ENCODE assay signal across 24 mouse cellular contexts in the genomic region with DNA sequence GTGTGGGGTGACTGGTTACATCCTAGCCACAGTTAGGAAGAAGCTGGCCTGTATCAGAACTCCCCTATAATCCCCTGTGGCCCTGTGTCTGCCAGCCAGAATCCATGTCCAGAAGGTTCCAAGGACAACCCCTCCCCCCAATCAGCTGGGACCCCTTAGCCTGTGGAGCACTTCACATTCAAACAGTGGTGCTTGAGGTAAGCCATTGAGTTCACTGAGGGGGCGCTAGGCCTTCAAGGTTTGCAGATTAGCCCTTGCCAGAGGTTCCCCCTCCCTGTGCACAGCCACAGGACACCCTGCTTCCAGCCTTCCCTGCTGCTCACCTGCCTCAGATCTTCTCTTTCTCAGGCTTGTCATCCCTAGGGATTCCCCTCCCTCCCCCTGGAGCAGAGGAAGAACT. TPM values are rescaled to one million over a fixed set of nuclear protein-coding genes. Genes with fewer than 3 reads are reported as not detected.
A peak's percentile ranks its signal among the peaks of the same experiment; 100 is the strongest.
DNase-seq lines count a peak whose midpoint lies in the region; ATAC-seq lines count a peak whose summit lies in the region.
"Had no signal": no experiment of that assay in that cellular context is flagged by ENCODE, and none has a peak within 500 bp of the region (broad histone marks: within the 10 kb centered on the region; RNA-seq: fewer than 3 reads in every experiment).

No protein-coding gene starts in this region.

- H3K4me1 ChIP-seq in forebrain, embryonic 10.5 days, result peaks cover 67% of the 10 kb centered on the region
- H3K4me1 ChIP-seq in forebrain, embryonic 11.5 days (replicated peaks; ENCODE audit: control insufficient read depth, insufficient read depth, low read length), result peaks cover 43% of the 10 kb centered on the region
- peaks cover 75% of the 10 kb centered on the region for H3K4me1 ChIP-seq in kidney, embryonic 15.5 days
- peaks cover 60% of the 10 kb centered on the region for H3K4me1 ChIP-seq in neural tube, embryonic 13.5 days (replicated peaks)
- H3K4me1 ChIP-seq: liver, embryonic 13.5 days had no signal

- H3K9me3 ChIP-seq in forebrain, embryonic 10.5 days, result no peaks in the 10 kb centered on the region
- H3K9me3 ChIP-seq in forebrain, embryonic 11.5 days (ENCODE audit: control insufficient read depth, low read length), result no peaks in the 10 kb centered on the region
- H3K9me3 ChIP-seq in kidney, embryonic 15.5 days (replicated peaks), result no peaks in the 10 kb centered on the region
- no peaks in the 10 kb centered on the region for H3K9me3 ChIP-seq in neural tube, embryonic 13.5 days
- H3K9me3 ChIP-seq: embryonic facial prominence, embryonic 10.5 days; limb, embryonic 13.5 days; liver, embryonic 13.5 days; neural tube, embryonic 12.5 days had no signal

- H3K4me3 ChIP-seq in forebrain, embryonic 10.5 days, result no peak overlapping the region
- no peak overlapping the region for H3K4me3 ChIP-seq in forebrain, embryonic 11.5 days (ENCODE audit: low read depth, low read length)
- H3K4me3 ChIP-seq in kidney, embryonic 15.5 days (replicated peaks), result no peak overlapping the region
- no peak overlapping the region for H3K4me3 ChIP-seq in neural tube, embryonic 13.5 days
- H3K4me3 ChIP-seq: heart, adult 2 months; limb, embryonic 13.5 days; liver, embryonic 13.5 days; neural tube, embryonic 12.5 days had no signal

- no peak overlapping the region for H3K9ac ChIP-seq in forebrain, embryonic 11.5 days (ENCODE audit: low read length)
- no peak overlapping the region for H3K9ac ChIP-seq in kidney, embryonic 15.5 days
- H3K9ac ChIP-seq in neural tube, embryonic 13.5 days, result no peak overlapping the region
- H3K9ac ChIP-seq: limb, embryonic 13.5 days; liver, embryonic 13.5 days; lung, embryonic 14.5 days had no signal

- no peak overlapping the region for H3K4me2 ChIP-seq in forebrain, embryonic 11.5 days (ENCODE audit: low read depth, low read length, severe bottlenecking)
- H3K4me2 ChIP-seq in kidney, embryonic 15.5 days, result no peak overlapping the region
- H3K4me2 ChIP-seq in neural tube, embryonic 13.5 days, result no peak overlapping the region
- H3K4me2 ChIP-seq: liver, embryonic 13.5 days had no signal

- 78% methylated on average over 1 of the region's 1 CpGs for WGBS in forebrain, embryonic 10.5 days
- 60% methylated on average over 1 of the region's 1 CpGs for WGBS in forebrain, embryonic 11.5 days
- 94% methylated on average over 1 of the region's 1 CpGs for WGBS in kidney, embryonic 15.5 days
- 88% methylated on average over 1 of the region's 1 CpGs for WGBS in neural tube, embryonic 13.5 days

- H3K27me3 ChIP-seq in forebrain, embryonic 10.5 days (ENCODE audit: poor library complexity, severe bottlenecking), result peaks cover 15% of the 10 kb centered on the region; the same call in 1 of the 2 replicates
- H3K27me3 ChIP-seq in forebrain, embryonic 11.5 days (ENCODE audit: control insufficient read depth, insufficient read depth, low read length), result no peaks in the 10 kb centered on the region
- H3K27me3 ChIP-seq in kidney, embryonic 15.5 days, result no peaks in the 10 kb centered on the region
- no peaks in the 10 kb centered on the region; the same call in 1 of the 2 replicates for H3K27me3 ChIP-seq in neural tube, embryonic 13.5 days
- H3K27me3 ChIP-seq: liver, embryonic 13.5 days had no signal

- peaks cover 98% of the 10 kb centered on the region for H3K36me3 ChIP-seq in forebrain, embryonic 10.5 days (replicated peaks)
- H3K36me3 ChIP-seq in forebrain, embryonic 11.5 days (ENCODE audit: control insufficient read depth, insufficient read depth, low read length), result peaks cover 28% of the 10 kb centered on the region
- peaks cover 86% of the 10 kb centered on the region for H3K36me3 ChIP-seq in kidney, embryonic 15.5 days
- H3K36me3 ChIP-seq in neural tube, embryonic 13.5 days, result peaks cover 73% of the 10 kb centered on the region

- peak overlapping the region; percentile 56 for H3K27ac ChIP-seq in forebrain, embryonic 10.5 days
- H3K27ac ChIP-seq in forebrain, embryonic 11.5 days (ENCODE audit: low read depth, low read length), result no peak overlapping the region
- H3K27ac ChIP-seq in kidney, embryonic 15.5 days, result 0 out of 2 replicates have a peak overlapping the region, but pooled peaks have one; percentile 68
- H3K27ac ChIP-seq in neural tube, embryonic 13.5 days (replicated peaks), result peak overlapping the region; percentile 87
- H3K27ac ChIP-seq: heart, adult 2 months; liver, embryonic 13.5 days had no signal

- DNase-seq in forebrain, embryonic 10.5 days (ENCODE audit: extremely low spot score, low spot score), result no peak
- no peak for DNase-seq in forebrain, embryonic 11.5 days (ENCODE audit: low spot score)
- DNase-seq in kidney, postnatal 36 days, result no peak
- no peak for DNase-seq in neural tube, embryonic 10.5 days (ENCODE audit: extremely low spot score, low spot score)
- DNase-seq in right cerebral cortex, postnatal 14 days, result no peak
- DNase-seq: adrenal gland, adult 8-10 months; cerebellum, adult 11-12 months; cerebellum, postnatal 10 days; gastrocnemius, postnatal 25 days; heart, adult 2 months; kidney, adult 8-10 months; kidney, postnatal 14 days; layer of hippocampus, postnatal 36 days; liver, embryonic 13.5 days; lung, embryonic 14.5 days; right cerebral cortex, adult 18-20 months; thymus, adult 18-20 months; thymus, postnatal 36 days had no signal

- ATAC-seq in forebrain, embryonic 11.5 days (replicated peaks; ENCODE audit: low FRiP score), result no peak
- ATAC-seq in kidney, embryonic 15.5 days (replicated peaks; ENCODE audit: low FRiP score), result no peak
- no peak for ATAC-seq in neural tube, embryonic 13.5 days (ENCODE audit: low read depth)
- ATAC-seq: activated CD4-positive, CD25-positive, alpha-beta regulatory T cell, adult 4 months had no signal

RNA-seq across cellular contexts. Expression of a gene that starts 34.2 kb away (rescaled TPM):
- polyA plus RNA-seq in forebrain, embryonic 10.5 days (2016; fragmentation: Nextera tagmentation; extraction: Ambion mirVana), result 43.4 and 45.6 TPM in 2 replicates
- polyA plus RNA-seq in forebrain, embryonic 11.5 days (2014; fragmentation: Nextera tagmentation; extraction: Ambion mirVana), result 57.8 and 58.2 TPM in 2 replicates
- 26.1 and 30.9 TPM in 2 replicates for polyA plus RNA-seq in kidney, embryonic 15.5 days (2015; fragmentation: Nextera tagmentation; extraction: Ambion mirVana)
- 31.1 and 33.7 TPM in 2 replicates for polyA plus RNA-seq in neural tube, embryonic 13.5 days (2015; fragmentation: Nextera tagmentation; extraction: Ambion mirVana)
